Mouse (Mus musculus): ENCODE data around the gene Gm16368.
"Not testable (repeated sequence)": the region's sequence is repeated elsewhere in the genome, so short reads cannot be mapped to it uniquely, and the experiment has no call there.

DNA sequence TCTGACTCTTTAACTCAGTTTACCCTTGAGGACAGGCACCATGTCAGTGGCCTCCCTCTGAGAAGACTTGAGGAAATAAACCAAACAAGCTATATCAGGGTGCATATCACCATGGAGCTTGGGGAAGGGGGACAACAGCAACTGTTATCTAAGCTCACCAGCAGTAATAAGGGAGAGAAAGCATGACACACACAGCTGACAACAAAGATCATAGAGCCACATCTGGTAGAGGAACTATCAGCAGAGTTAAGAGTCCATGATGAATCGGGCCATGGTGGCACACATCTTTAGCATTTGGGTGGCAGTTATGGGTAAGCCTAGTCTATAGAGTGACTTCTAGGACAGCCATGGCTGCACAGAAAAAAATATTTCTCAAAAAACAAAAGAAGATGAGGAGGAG lies 43.8 kb upstream of the Gm16368 start:
- TF ChIP-seq CTCF (IDR thresholded peaks at IDR 0.05; ENCODE audit: control insufficient read depth, insufficient read depth, insufficient read length); FOSL1 (IDR thresholded peaks at IDR 0.05; ENCODE audit: insufficient read depth, low read length, poor library complexity, severe bottlenecking); MAX (IDR thresholded peaks at IDR 0.05); USF1 (IDR thresholded peaks at IDR 0.05; ENCODE audit: low read depth): not testable (repeated sequence)
